Mouse (Mus musculus) T-helper 1 cell (primary cell): ENCODE results near the gene Lsamp.
"Not testable (repeated sequence)": the region's sequence is repeated elsewhere in the genome, so short reads cannot be mapped to it uniquely, and the experiment has no call there.

ENCODE experiments used
- in situ Hi-C: fragments of 300-600 bp; cut with MboI, MseI; formaldehyde crosslinking; loops from one replicate; pipeline ENCODE4 v1.15.1; 2025; ENCODE audit warnings: high pct_unique_total_duplicates

Lsamp gene

GRCm38 (mm10) chr16:40491606-40492005 lies 507.4 kb downstream of the Lsamp start:
- in situ Hi-C loops = loop anchor here (10.0 kb wide), 1 partner anchor 1073 kb away; no protein-coding TSS in a partner anchor

GRCm38 (mm10) chr16:40504262-40504960 lies 520.2 kb downstream of the Lsamp start:
- in situ Hi-C loops = no loop called here

GRCm38 (mm10) chr16:40509146-40510030 lies 525.2 kb downstream of the Lsamp start:
- in situ Hi-C loops = no loop called here

GRCm38 (mm10) chr16:40536754-40537153 lies 552.6 kb downstream of the Lsamp start:
- in situ Hi-C loops = no loop called here

GRCm38 (mm10) chr16:40549663-40550062 lies 565.5 kb downstream of the Lsamp start:
- in situ Hi-C loops = no loop called here

GRCm38 (mm10) chr16:40555608-40556007 lies 571.4 kb downstream of the Lsamp start:
- in situ Hi-C loops = no loop called here

- in situ Hi-C loops = no loop called here
Observed at GRCm38 (mm10) chr16:40557680-40558249, 573.6 kb downstream of the Lsamp start.

- in situ Hi-C loops = no loop called here
Observed at GRCm38 (mm10) chr16:40567431-40567941, 583.3 kb downstream of the Lsamp start.

- in situ Hi-C loops = no loop called here
Observed at GRCm38 (mm10) chr16:40572085-40572745, 588.1 kb downstream of the Lsamp start.

- in situ Hi-C loops = no loop called here
Observed at GRCm38 (mm10) chr16:40582076-40582475, 597.9 kb downstream of the Lsamp start.

GRCm38 (mm10) chr16:40593161-40593560 lies 609.0 kb downstream of the Lsamp start:
- in situ Hi-C loops = no loop called here

- in situ Hi-C loops = no loop called here
Observed at GRCm38 (mm10) chr16:40601431-40602387, 617.5 kb downstream of the Lsamp start.

- in situ Hi-C loops = no loop called here
Observed at GRCm38 (mm10) chr16:40607509-40607908, 623.3 kb downstream of the Lsamp start.

GRCm38 (mm10) chr16:40616697-40617096 lies 632.5 kb downstream of the Lsamp start:
- in situ Hi-C loops = not testable (repeated sequence)

- in situ Hi-C loops = not testable (repeated sequence)
Observed at GRCm38 (mm10) chr16:40621086-40621485, 636.9 kb downstream of the Lsamp start.

- in situ Hi-C loops = no loop called here
Observed at GRCm38 (mm10) chr16:40627159-40627558, 643.0 kb downstream of the Lsamp start.

- in situ Hi-C loops = no loop called here
Observed at GRCm38 (mm10) chr16:40639621-40640371, 655.6 kb downstream of the Lsamp start.

GRCm38 (mm10) chr16:40652800-40653199 lies 668.6 kb downstream of the Lsamp start:
- in situ Hi-C loops = no loop called here

GRCm38 (mm10) chr16:40653508-40653907 lies 669.3 kb downstream of the Lsamp start:
- in situ Hi-C loops = no loop called here

- in situ Hi-C loops = no loop called here
Observed at GRCm38 (mm10) chr16:40656347-40656746, 672.2 kb downstream of the Lsamp start.
